Mouse (Mus musculus) liver (tissue): ENCODE measurements around the gene Zswim9.

Source experiments
- DNase-seq: peaks from one replicate; pipeline ENCODE4 v3.0.0-alpha.2; 2020; ENCODE audit warnings: mixed read lengths

The Zswim9 gene

DNA sequence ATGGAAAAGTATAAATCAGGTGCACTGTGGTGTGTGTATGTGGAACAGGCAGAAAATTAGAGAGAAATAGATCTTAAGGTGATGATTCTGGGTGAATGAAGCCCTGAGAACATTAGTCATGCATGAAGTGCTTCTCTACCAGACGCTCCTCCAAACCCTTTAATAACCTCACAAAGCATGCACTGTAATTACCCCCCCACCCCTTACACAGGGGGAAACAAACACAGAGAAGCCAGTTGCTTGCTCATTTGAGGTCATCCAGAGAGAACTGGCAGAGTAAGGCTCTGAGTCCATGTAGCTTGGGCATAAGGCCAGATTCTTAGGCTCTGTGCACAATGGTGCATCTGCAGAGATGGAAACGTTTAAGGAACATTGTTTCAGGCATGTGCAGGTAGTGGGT is 14.1 kb downstream of the Zswim9 start:
- no peak for DNase-seq

DNA sequence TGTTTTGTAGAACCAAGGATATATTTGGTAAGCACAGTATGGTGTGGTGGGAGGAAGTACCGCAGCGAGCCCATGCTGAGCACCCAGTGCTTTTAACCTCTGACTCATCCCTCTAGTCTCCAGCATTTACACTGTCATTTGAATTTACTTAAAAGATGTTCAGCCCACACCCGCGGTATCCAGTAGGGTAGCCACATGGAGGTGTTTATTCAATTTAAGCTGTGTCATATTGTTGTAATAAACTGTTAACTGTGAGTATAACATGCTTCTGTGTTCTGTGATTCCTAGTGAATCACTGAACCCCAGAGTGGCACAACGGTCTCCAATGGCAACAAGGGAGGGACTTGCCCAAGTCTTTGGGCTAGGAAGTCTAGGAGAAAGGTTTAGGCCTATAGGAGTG is 14.7 kb downstream of the Zswim9 start:
- DNase-seq = no peak

DNA sequence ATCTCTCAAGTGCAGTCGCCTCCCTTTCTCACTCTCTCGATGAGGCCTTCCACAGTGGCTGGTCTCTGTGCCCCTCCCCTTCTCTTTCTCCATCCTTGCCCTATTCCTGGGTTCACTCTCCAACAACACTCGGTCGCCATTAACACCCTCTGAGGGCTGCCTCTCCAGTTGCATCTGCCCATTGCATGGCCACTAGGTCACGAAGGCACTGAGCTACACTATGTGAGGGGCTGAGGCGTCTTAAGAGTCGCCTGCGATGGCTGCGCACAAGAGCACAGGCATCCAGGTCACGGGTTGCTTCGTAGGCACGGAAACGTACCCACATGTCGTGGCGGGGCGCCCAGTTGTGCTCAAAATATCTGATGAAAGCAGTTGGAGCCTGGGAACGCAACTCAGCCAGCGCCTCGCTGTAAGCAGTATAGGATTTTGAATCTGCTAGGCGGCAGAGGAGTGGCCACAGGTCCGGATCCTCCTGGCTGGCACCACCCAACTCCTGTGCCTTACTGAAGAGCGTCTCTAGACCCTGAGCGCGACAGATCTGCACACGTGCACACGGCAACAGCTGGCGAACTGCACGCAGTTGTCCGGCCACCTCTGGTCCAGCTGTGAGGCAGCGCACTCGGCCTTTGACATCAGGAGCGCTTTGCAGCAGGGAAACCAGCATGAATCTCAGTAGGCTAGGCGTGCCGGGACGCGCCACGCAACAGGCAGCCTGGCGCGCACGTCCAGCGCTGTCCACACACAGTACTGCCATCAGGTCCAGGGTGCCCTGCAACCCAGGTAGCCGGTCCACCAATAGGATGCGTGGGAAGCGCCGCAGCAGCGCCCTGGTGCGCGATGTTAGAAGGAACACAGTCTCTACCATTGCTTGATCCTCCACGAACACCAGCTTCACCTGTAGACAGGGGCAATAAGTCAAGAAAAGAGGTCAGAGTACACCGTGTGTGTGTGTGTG is 17.5 kb downstream of the Zswim9 start:
- no peak for DNase-seq

DNA sequence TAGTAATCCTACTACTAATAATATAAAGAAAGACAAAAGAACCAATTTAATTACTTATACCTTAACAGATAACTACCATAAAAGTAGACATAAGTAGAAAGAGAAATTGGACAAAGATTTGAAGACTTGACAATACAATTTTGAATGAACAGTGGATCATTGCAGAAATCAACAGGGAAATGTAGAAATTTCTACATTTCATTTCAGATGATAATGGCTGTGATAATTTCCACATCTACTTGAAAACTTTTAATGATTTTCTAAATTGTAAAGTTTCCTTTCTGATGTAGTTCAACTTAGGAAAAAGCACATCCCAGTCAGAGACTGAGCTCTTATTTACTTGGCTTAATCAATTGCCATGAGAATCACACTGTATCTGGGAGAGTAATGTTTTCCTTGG is 65.8 kb downstream of the Zswim9 start, which contains the start of gene Vmn1r89:
Gene Vmn1r89, plus strand, starts transcription at position 301 of the 400 bp plus-strand sequence.
- DNase-seq = no peak
